Mouse (Mus musculus) heart, adult 9 months (tissue): ENCODE results near the gene Hist2h2be.
A peak's percentile ranks its signal among the peaks of the same experiment; 100 is the strongest.
"Not testable (repeated sequence)": the region's sequence is repeated elsewhere in the genome, so short reads cannot be mapped to it uniquely, and the experiment has no call there.

Experiments
- DNase-seq, 2 experiments: peaks; one replicate each; pipeline ENCODE4 v3.0.0; 2022; ENCODE audit warnings: low spot score in 2 of 2

The Hist2h2be gene

GRCm38 (mm10) chr3:96220765-96221639, at the start of gene Hist2h2be, which contains the start of gene Hist2h2ac:
Hist2h2be (plus strand) TSS chr3:96221119.
Hist2h2ac (minus strand) TSS chr3:96220880.
- DNase-seq = peak; percentile 96 to 97

GRCm38 (mm10) chr3:96171583-96172196, 49.2 kb upstream of the Hist2h2be start:
- DNase-seq = no peak

GRCm38 (mm10) chr3:96172197-96173178, 48.4 kb upstream of the Hist2h2be start, which contains the start of gene Sf3b4:
Sf3b4 (plus strand) TSS chr3:96172332.
- peak; percentile 88 to 91 for DNase-seq

- no peak for DNase-seq
Measured at GRCm38 (mm10) chr3:96173185-96173584, 47.7 kb upstream of the Hist2h2be start.

GRCm38 (mm10) chr3:96174042-96174441, 46.9 kb upstream of the Hist2h2be start:
- not testable (repeated sequence) for DNase-seq

- no peak for DNase-seq
Measured at GRCm38 (mm10) chr3:96175251-96175650, 45.7 kb upstream of the Hist2h2be start.

GRCm38 (mm10) chr3:96178427-96178826, 42.5 kb upstream of the Hist2h2be start:
- no peak for DNase-seq

- no peak for DNase-seq
Measured at GRCm38 (mm10) chr3:96178902-96179301, 42.0 kb upstream of the Hist2h2be start.

- DNase-seq = peak; percentile 58 to 73
Measured at GRCm38 (mm10) chr3:96179531-96179930, 41.4 kb upstream of the Hist2h2be start.

- DNase-seq = no peak
Measured at GRCm38 (mm10) chr3:96180727-96181477, 40.0 kb upstream of the Hist2h2be start, which contains the start of gene Sv2a. Sv2a (plus strand) TSS chr3:96181151.

GRCm38 (mm10) chr3:96181510-96182381, 39.2 kb upstream of the Hist2h2be start:
- no peak for DNase-seq

GRCm38 (mm10) chr3:96182382-96182776, 38.5 kb upstream of the Hist2h2be start:
- DNase-seq = peak in 1 of 2 experiments; percentile 42

GRCm38 (mm10) chr3:96192977-96193376, 27.9 kb upstream of the Hist2h2be start:
- DNase-seq = no peak

- no peak for DNase-seq
Measured at GRCm38 (mm10) chr3:96194966-96195365, 26.0 kb upstream of the Hist2h2be start.

GRCm38 (mm10) chr3:96195616-96196313, 25.2 kb upstream of the Hist2h2be start:
- DNase-seq = no peak

- DNase-seq = no peak
Measured at GRCm38 (mm10) chr3:96196437-96197128, 24.3 kb upstream of the Hist2h2be start.

- peak; percentile 90 to 91 for DNase-seq
Measured at GRCm38 (mm10) chr3:96197129-96197749, 23.7 kb upstream of the Hist2h2be start.

- no peak for DNase-seq
Measured at GRCm38 (mm10) chr3:96198181-96198580, 22.7 kb upstream of the Hist2h2be start.
